Mouse (Mus musculus) lung, adult 18-20 months (tissue): ENCODE measurements around the gene Pitpnm3.
A peak's percentile ranks its signal among the peaks of the same experiment; 100 is the strongest.

Experiments
- DNase-seq, 2 experiments: peaks; one replicate each; pipeline ENCODE4 v3.0.0; 2022; ENCODE audit warnings: mixed read lengths in 2 of 2

The Pitpnm3 gene

DNA sequence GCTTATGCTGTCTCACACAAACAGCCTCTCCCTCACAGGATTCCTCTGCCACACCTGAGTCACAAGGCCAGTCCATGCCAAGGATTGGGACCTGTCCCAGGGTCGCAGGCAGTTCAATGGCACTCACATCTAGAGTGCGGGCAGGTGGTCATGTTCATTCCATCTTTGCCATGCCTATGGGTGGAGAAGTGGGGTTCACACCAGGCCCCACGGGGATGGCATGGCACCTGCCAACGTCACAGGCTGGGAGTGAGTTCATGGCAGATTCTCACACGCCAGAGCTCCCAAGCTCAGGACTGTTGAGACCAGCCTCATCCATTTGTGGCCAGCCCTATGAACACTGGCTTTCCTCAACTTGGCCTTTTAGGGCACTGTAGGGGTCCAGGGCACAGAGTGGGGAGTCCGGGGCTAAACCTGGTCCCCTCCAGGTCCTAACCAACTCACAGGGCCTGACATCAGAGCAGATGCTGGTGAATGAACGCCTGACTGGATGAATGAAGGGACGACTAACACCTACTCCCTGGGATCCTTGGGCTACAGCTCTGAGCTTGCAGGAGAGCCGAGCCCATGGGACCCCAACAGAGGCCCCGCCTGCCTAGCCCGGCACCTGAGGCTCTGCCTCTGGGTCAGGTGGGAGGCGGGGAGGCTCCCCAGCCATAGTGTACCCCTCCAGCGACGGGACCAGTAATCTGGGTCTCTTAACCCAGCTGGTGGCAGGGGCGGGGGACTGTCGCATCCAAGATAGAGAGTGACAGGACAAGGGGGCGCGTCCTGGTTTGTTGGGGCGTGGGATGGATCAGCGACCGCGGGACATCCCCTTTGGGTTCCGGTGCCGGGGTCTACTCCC, 819 bp downstream of the Pitpnm3 start:
- DNase-seq = no peak

DNA sequence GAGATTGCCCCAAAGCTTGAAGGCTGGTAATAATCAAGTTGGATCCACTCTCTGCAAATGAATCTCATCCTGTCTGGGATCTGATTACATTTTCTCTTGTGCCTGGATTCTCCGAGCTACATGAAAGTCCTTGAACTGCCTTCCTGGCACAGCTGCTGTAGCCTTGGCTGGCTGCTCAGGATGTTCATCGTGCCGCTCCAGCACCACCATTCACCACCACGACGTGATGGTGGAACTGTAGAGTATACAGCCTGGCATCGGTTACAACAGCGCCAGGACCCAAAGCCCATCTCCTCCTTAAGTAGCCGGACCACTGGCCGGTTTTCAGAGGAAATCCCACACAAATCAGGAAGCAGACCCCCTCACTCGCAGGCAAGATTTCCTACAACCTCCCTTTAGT, 2.5 kb downstream of the Pitpnm3 start:
- DNase-seq = peak in 1 of 2 experiments; percentile 36

DNA sequence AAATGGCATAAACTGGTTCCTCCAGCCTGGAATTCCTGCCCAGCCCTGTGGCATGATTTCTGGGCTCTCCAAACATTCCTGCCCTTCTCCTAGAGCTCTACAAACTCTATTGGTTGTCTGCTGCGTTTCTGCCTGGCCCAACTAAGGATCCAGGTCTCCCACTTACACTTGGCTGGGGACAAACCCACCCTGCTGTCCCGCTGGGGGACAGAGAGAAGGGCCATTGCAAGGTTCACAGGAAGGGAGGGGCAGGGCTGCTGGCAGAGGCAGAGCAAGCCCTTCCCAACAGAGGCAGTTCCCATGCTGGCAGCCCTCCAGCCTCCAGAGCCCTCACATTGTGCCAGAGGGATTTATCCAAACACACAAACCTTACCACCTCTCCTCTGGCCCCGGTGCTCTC, 3.3 kb downstream of the Pitpnm3 start:
- peak; percentile 89 to 91 for DNase-seq

DNA sequence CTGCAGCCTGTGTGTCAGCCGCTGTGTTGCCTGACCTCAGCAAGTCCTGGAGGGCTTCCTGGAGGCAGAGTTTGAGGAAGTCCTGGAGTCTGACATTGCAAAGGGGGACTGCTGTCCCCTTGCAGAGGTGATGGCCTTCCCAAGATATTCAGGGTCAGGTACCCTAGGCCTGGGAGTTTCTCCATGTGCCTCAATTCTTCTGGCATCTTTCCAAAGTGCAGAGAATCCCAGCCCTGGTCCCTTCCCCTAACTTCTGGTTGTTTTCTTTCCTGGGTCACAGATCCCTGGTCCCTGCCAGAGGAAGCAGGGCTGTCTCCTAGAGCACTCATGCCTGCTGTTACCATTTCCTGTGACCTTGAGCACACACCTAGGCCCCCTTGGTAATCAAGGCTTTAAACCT, 3.9 kb downstream of the Pitpnm3 start:
- no peak for DNase-seq

DNA sequence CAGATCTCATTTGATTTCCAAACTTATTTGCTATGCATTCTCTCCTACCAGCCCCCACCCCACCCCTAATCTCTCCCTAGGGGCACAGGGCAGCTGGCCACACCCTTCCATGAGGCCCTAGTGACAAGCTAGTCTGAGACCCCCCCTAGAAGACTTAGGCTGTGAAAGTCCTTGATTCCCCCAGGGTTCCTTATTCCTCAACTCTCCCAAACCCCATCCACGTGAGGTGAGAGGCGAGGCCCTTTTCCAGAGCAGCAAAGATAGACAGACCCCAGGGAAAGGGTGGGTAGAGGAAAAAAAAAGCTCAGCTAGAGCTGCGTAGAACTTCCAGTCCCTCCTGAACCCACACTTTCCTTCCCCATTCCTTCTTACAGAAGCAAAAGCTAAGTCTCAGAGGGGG, 4.7 kb downstream of the Pitpnm3 start:
- DNase-seq = no peak

DNA sequence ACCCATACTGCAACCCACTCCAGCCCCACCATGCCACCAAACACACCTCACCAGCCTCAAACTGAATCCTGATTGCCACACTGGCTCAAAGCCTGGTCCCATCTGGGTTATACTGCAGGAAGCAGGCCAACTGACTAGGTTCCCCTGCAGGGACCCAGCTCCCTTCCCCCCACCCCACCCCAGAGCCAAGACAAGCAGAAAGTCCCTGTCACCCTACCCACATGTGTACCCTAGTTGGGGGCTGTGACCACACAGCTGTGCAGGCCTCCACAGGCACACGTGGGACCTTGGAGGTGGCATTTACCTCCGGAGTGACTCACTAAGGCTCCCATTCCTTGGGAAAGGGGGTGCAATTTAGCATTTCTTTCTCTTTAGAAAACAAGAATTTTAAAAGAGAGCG, 5.1 kb downstream of the Pitpnm3 start:
- DNase-seq = no peak

DNA sequence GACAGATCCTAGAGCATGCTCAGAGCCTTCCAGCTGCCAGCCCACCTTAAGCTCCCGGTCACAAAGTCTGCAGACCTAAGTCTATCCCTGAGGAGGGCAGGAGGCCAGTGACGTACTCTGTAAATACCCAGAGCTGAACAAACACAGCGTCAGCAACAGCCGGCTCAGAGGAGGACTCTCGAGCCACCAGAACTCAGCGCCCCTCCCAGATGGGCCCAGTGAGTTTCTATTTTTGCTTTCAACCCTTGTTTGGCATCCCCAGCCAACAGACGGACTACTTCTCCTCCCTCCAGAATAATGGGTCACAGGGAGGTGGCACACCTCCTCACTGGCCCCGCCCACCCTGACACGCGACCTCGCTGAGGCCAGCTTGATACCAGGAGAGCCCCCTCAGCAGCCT, 5.6 kb downstream of the Pitpnm3 start:
- DNase-seq = peak; percentile 89 to 92

DNA sequence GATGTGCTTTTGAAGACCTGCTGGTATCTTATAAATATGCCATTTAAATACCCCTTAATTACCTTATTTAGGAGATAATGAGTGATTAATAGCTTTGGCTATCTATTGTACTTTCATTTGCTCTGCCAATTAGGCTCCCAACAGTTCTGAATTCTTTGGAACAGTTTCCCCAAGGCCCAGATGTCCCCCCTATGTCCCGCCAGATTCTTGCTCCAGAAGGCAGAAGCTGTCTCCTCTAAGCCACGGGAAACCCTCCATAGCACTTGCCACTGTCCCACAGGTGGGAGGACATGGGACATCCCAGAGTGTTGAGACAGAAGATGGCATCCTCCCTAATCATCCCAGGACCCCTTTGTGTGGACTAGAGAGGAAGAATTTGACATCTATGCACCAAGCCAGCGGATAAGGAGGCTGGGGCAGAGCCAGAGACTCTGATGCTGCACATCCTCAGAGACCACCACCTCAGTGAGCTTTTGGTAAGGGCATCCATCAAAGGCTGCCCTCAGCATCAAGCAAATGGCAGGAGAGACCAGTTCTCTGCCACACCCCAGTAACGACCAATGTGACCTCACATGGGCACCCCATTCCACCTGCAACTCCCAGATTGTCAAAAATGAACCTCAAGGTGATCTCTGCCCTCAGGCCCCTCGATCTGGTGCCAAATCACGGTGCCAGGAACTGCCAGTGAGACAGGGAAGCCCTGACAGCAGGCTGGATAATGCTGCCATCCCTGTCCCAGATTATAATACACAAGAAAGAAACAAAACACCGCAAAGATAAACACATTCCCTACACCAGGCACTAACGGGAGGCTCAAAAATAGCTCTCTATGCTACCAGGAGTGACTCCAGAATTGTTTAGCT, 6.3 kb downstream of the Pitpnm3 start:
- DNase-seq = no peak

DNA sequence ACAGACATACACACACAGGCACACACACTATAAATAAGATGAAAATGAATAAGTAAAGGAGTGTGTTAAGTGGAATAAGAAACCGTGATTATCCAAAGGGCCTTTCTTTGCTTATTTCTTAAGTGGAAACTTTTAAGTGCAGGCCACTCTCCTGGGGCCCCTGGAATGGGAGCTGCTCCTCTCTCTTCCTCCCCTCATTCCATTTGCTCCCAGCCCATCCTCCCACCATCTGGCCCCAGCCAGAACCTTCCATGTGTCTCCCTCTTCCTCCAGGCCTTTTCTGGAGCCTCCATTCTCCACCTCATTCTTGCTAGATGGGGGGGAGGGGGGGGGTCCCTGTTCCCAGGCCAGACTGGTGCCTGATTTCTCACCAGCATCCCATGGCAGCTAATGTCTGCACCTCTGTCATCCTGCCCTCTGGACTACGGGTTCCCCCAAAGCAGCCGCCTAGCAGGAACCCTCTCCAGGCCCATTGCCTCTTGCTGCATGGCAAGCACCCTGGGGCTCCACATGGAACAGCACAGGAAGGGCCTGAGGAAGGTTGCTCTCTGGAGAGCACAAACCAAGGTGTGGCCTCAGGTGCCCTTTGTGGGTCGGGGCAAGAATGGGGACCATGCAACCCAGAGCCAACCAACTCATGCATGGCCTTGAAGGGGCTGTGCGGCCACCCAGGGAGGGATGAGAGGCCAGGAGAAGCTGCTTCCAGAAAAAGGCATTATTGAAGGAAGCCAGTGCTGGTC, 8.0 kb downstream of the Pitpnm3 start:
- DNase-seq = no peak

DNA sequence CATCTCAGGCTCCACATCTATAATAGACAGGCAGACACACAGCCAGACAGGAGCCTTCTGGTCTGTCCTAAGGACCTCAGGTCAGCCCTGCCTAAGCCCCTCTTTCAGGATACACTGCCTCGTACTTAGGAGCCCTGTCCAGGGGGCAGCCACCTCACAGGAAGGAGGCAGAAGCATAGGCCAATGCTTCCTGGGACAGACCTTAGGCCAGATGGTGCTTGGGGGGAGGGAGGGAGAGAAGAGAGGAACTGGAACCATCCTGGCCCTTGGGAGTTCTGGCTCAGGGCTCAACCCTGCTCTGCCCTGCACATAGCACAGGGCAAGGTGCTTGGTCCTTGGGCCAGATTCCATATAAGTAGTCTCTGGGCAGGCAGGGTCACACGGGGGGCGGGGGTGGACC, 9.8 kb downstream of the Pitpnm3 start:
- DNase-seq = no peak

DNA sequence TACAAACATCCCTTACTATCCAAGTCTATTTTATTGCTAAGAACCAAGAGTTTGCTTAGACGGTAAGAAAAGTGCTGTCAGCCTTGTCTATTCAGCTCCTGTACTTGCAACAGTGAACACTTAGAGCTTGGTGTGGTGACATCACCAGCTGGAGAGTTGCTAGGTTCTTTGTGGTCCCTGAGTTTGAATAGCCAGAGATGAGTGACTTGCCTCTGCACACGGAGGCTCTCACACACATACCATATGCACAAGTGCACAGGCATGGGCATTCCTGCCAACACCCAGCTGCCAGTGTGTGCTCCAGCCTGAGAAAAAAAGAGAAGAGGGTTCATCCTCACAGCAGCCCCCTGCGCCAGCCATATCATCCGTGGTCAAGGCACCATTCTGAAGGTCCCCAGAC, 12.0 kb downstream of the Pitpnm3 start:
- DNase-seq = peak; percentile 40 to 44

DNA sequence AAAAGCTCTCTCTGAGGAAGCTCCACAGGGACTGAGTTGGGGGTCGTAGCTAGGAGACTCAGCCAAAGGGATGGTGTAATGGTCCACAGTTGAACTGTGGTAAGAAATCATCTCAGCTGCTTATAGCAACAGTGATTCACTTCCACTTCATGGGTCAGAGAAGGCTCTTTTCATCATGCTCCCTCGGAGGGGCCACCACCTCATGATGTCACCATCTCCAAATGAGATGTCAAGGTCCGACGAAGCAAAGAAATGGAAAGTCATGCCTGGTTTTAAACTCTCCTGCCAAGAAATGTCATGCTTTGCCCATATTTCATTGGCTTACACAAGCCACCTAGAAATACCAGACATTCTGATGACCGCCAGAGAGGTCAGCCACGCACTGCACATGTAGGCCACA, 15.2 kb downstream of the Pitpnm3 start:
- no peak for DNase-seq

DNA sequence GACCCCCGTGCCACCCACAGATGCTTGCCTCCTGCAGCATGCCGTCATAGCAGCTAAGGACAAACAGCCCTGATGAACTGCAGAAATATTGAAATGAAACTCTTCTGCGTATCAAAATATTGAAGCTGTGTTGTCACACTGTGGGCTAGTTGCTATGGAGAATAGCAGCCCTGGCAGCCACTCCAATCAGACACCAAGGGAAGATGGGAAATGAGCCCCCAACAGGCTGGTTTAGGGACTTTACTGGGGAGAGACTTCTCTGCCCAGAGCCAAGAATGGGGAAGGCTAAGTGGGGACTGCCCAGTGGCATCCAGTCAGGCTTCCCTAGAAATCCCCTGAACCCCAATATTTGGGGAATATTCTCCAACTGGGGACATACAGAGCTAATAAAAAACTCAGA, 16.9 kb downstream of the Pitpnm3 start:
- DNase-seq = no peak

DNA sequence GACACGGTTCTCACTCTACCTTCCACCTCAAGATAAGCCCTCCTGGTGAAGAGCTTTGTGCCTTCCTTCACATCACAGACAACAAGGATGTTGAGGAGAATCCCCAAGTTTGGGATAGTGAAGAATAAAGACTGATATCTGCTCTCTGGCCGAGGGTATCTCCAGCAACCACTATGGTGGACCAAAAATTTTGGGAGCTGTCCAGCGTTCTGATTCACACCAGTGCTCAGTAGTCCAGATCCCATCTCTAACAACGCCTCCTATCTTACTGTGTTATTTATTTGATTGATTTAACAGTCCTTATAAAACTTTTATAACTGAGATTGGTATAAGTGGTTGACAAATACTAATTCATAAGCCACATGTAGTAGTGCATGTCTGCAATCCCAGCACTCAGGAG, 22.3 kb downstream of the Pitpnm3 start:
- DNase-seq = no peak

DNA sequence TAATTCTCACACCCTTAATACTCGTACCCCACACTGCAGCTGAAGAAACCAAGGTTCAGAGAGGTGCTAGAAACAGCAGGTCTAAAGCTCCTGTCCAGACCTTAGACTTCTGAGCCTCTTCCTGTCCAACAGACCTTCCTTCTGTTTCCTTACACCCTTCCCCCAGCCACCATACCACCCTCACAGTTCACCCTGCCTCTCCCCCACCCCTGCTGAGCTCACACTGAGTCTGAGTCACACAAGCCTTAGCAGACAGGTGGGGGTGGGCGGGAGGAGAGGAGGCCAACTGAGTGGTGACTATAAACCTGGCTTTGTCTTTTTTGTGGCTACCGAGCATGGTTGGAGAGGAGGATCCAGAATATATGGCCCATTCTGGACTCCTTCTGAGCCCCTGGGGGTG, 24.9 kb downstream of the Pitpnm3 start:
- DNase-seq = no peak

DNA sequence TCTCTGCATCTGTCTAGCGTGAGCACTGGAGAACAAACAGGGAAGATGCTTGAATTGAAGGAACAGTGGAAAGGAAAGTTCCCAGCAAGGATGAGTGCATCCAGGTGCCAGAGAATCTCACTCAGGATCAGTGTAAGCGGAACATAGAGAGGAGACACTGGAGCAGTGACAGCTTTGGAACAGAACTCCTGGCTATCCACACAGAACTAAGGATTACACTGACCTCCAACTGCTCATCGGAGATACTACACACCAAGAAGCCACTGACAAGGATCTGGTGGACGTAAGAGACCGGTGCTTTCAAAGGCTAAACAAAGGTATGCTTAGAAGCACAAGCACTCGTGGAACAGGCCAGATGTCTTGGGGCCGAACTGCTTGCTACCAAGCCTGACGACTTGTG, 31.4 kb downstream of the Pitpnm3 start:
- DNase-seq = no peak

DNA sequence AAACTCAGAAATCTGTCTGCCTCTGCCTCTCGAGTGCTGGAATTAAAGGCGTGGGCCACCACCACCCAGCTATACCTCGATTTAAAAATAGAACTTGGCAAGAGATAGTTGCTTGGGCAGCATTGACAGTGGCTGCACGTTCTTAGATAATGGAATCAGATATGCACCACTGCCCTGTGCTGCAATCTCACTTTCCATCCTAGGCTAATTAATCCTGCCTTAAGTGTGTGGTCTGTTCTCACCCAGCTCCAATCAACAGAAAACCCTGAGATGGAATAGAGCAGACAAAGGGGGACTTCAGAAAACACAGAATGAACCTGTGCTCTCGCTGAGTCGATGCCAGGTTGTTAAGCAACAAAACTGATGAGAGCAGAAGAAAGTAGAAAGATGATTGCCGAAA, 32.0 kb downstream of the Pitpnm3 start:
- DNase-seq = no peak

DNA sequence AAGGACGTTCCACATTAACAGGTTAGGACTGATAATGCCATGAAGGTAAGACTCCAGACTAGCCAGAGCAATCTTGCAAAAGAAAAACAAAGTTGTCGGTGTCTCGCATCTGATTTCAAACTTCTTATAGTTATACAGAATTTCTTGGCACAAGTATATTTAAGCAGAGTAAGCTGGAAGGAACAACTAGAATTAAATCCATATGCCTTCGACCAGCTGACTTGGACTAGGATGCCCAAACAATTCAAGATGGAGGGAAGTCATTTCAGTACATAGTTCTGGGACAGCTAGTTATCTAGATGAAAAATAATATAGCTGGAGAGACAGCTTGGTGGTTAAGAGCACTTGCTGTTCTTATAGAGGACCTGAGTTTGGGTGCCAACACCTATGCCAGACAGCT, 34.6 kb downstream of the Pitpnm3 start:
- no peak for DNase-seq

DNA sequence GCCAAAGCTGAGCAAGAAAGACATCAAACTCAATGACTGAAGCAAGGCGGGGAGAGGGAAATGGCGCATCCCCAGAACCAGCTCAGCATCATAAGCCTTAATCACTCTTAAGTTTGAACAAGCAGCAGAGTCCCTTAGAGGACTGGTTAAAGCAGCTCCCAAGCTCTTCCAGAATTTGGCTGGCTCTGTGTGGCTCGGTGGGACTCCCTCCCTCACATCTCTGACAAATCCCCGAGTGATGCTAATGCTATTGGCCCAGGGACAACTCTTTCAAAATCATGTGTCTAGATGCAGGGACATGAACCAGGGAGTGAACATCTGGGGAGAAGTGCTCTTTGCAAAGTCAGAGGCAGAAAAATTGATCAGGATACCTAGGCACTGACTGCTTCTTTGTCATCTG, 36.4 kb downstream of the Pitpnm3 start:
- DNase-seq = no peak

DNA sequence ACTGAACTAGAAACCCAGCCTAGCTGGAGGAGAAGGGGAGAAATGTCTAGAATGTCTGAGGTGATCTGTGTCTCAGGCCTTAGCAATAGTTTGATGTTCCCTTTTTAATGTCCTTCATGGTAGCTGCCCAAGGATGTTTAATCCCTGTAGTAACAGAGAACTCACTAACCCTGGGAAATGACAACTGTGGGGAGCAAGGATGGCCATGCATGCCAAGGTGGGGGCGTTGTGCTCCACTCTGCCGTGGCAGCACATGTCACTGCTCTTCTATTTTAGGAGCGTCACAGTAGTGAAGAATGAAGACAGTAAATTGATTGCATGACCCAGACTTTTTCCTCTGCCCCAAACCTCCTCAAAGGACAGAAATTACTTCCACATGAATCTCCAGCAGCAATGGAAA, 37.6 kb downstream of the Pitpnm3 start:
- no peak for DNase-seq

DNA sequence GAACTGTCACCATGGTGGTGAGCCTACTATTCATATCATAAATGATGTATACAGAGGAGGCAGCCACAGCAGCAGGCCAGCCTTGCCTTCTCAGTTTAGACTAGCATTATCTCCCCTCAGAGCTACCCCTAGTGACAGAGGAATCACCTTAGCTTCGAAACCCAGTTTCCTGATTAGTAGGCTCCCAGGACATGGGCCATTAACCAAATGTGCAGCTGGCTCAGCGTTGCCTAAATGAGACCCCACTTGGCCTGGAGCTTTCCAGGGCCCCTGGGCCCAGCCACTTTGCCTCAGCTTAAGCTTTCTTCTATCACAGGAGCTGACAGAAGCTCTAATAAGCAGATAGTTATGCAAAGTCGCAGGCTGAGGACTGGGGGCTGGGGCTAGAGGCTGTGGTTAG, 39.6 kb downstream of the Pitpnm3 start:
- DNase-seq = no peak

DNA sequence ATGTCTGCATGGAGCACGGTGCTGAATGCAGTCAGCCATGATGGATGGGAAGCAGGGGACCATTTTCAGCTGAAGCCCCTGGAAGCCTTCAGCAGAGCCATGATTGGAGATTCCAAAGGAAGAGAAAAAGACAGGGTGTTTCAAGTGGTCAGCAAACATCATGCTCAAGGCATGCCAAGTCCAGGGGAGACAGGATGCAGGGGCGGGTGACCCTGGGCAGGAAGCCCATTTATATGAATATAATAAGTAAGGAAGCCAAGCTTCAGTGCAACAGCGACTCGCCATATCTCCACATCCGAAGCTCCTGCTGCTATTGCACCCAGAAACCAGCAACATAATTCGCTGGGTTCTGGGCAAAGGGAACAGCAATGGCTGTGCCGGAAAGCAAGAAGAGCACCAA, 41.1 kb downstream of the Pitpnm3 start:
- peak; percentile 45 to 50 for DNase-seq

DNA sequence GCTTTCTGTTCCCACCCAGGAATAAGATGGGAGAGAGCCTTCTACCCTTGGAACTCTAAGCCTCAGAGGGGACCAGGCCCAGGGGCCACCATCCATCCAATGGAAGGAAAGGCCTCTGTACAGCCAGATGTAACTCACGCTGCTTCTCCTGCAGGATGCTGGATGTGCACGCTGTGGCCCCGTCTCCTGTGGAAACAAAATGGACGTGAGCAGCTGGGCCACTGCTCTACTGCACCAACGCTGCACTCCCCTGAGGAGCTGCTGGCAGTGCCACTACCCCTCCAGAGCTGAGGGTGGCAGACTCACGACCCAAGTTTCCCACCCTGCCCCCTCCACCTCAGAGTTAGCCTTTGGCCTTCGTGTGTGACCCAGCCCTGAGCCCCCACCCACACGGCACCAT, 43.2 kb downstream of the Pitpnm3 start:
- DNase-seq = no peak
